Mouse (Mus musculus) kidney, postnatal 4 days (tissue): ENCODE results near the gene Adcyap1r1.

Experiments used
- DNase-seq, 2 experiments: peaks; one replicate each; pipeline ENCODE4 v3.0.0; 2021; ENCODE audit warnings: mixed read lengths in 2 of 2

Gene Adcyap1r1

GRCm38 (mm10) chr6:55502309-55502708, 50.5 kb downstream of the Adcyap1r1 start:
- DNase-seq = no peak

- peak; percentile 54 to 65 for DNase-seq
Measured at GRCm38 (mm10) chr6:55504797-55505488, 53.2 kb downstream of the Adcyap1r1 start.

GRCm38 (mm10) chr6:55506519-55506918, 54.7 kb downstream of the Adcyap1r1 start:
- peak; percentile 29 to 34 for DNase-seq

GRCm38 (mm10) chr6:55509130-55509870, 57.5 kb downstream of the Adcyap1r1 start:
- no peak for DNase-seq

GRCm38 (mm10) chr6:55511212-55512065, 59.7 kb downstream of the Adcyap1r1 start:
- peak; percentile 88 to 89 for DNase-seq

- DNase-seq = no peak
Measured at GRCm38 (mm10) chr6:55512066-55512703, 60.4 kb downstream of the Adcyap1r1 start.

GRCm38 (mm10) chr6:55513477-55513876, 61.7 kb downstream of the Adcyap1r1 start:
- DNase-seq = no peak

- DNase-seq = peak; percentile 87 to 90
Measured at GRCm38 (mm10) chr6:55519605-55520201, 67.9 kb downstream of the Adcyap1r1 start.

GRCm38 (mm10) chr6:55520237-55521095, 68.7 kb downstream of the Adcyap1r1 start:
- DNase-seq = peak; percentile 66 to 73

GRCm38 (mm10) chr6:55536469-55536868, 84.7 kb downstream of the Adcyap1r1 start:
- DNase-seq = no peak

GRCm38 (mm10) chr6:55539196-55539595, 87.4 kb downstream of the Adcyap1r1 start:
- DNase-seq = no peak

- peak; percentile 4 to 11 for DNase-seq
Measured at GRCm38 (mm10) chr6:55542359-55542758, 90.6 kb downstream of the Adcyap1r1 start.

- no peak for DNase-seq
Measured at GRCm38 (mm10) chr6:55543345-55543744, 91.6 kb downstream of the Adcyap1r1 start.

GRCm38 (mm10) chr6:55549211-55549610, 97.4 kb downstream of the Adcyap1r1 start:
- no peak for DNase-seq

- peak; percentile 40 to 42 for DNase-seq
Measured at GRCm38 (mm10) chr6:55550926-55551325, 99.1 kb downstream of the Adcyap1r1 start.
